Mouse (Mus musculus) frontal cortex, postnatal 14 days (tissue): ENCODE measurements around the gene Zfp846.
"Not testable (repeated sequence)": the region's sequence is repeated elsewhere in the genome, so short reads cannot be mapped to it uniquely, and the experiment has no call there.

ENCODE experiments used
- DNase-seq, 2 experiments: peaks; one replicate each; pipeline ENCODE4 v3.0.0; 2022; ENCODE audit warnings: low spot score in 2 of 2

Gene Zfp846

GRCm38 (mm10) chr9:20581175-20581634 is at the start of gene Zfp846:
TSS of gene Zfp846 (plus strand) at chr9:20581291.
- DNase-seq: peak; percentile 98 to 99

GRCm38 (mm10) chr9:20534326-20534926 is 46.7 kb upstream of the Zfp846 start:
- DNase-seq: peak in 1 of 2 experiments; percentile 15

DNA sequence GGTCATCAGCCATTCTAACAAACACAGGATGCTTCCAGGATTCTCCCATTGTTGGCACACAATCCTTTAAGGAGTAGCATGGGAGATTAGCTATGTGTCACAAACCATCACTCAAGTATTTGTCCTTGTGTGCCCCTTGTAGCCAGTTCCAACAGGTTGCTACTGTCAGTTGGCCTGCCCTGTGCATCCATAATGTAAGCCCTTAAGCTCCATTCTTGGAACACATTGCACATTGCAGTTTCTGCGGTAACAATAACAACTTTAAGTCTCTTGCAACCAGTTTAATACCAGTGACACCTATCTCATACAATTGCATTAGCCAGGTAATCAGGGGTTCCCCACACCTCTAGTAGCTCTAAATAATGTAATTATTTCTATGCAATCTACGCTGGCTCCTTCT is 44.5 kb upstream of the Zfp846 start:
- DNase-seq: no peak

DNA sequence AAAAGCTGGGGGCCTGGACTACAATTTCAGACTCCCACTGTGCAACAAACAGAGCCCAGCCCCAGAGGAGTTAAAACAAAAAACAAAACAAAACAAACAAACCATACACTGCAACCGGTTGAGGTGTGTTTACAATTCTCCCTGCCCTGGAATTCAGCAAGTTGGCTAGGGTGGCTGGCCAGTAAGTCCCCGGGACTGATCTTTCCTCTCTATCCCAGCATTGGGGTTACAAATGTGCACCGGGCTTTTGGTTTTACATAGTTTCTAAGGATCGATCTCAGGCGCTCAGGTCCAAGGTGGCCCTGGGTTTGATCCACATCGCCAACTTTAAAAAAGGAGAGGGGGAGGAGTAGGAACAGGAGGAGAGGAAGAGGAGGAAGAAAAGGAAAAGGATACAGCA is 37.6 kb upstream of the Zfp846 start:
- no peak for DNase-seq

GRCm38 (mm10) chr9:20544070-20544821 is 36.8 kb upstream of the Zfp846 start:
- peak; percentile 63 for DNase-seq

DNA sequence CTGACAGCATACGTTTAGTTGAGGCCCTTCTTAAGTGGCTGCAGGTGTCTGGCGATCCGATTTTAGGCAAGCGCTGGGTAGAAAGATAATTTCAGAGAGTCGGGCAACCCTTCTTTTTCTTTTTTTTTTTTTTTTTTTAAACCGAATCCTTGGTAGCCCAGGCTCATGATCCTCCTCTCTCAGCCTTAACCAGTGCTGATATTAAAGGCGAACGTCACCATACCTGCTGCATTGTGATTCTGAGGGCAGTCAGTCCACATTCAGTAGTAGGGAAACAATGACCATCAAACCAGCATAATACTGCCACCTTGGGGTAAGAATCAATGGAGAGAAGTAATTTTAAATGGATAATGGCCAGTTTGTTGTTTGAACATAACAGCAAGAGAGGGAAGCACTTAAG is 35.9 kb upstream of the Zfp846 start:
- no peak for DNase-seq

DNA sequence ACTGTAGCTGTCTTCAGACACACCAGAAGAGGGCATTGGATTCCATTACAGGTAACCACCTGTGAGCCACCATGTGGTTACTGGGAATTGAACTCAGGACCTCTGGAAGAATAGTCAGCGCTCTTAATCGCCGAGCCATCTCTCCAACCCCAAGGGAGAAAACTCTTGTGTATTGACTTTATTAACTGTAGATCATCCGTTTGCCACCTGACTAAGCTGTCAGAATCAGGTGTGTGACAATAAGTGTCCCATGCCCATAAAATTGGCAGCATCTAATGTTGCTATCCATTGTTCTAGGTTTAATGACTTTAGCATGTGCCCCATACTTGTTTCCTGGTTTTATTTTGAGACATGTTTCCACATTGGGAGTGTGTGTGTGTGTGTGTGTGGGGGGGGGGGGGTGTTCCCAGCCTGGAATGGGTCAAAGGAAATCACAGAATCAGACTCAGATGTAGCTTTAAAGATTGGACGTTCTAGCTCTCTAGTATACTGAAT is 29.3 kb upstream of the Zfp846 start:
- DNase-seq: no peak

DNA sequence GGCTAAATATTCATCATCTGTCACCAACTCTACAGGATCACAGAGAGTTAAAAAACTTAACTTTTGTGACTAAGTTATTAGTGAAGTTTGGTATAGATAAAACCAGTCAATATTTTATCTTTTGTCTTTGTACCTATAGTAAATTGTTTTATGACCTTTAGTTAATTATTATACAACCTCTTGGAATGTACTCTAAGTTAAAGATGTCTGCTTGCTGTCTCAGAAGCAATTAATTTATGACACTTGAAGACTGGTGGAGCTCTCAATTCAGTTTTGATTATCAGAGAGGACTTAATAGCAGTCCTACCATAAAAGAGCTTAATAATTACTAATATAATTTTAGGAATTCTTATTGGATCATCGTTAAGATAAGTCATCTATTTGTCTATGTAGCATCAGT is 28.4 kb upstream of the Zfp846 start:
- no peak for DNase-seq

GRCm38 (mm10) chr9:20562177-20562576 is 18.9 kb upstream of the Zfp846 start:
- no peak for DNase-seq

DNA sequence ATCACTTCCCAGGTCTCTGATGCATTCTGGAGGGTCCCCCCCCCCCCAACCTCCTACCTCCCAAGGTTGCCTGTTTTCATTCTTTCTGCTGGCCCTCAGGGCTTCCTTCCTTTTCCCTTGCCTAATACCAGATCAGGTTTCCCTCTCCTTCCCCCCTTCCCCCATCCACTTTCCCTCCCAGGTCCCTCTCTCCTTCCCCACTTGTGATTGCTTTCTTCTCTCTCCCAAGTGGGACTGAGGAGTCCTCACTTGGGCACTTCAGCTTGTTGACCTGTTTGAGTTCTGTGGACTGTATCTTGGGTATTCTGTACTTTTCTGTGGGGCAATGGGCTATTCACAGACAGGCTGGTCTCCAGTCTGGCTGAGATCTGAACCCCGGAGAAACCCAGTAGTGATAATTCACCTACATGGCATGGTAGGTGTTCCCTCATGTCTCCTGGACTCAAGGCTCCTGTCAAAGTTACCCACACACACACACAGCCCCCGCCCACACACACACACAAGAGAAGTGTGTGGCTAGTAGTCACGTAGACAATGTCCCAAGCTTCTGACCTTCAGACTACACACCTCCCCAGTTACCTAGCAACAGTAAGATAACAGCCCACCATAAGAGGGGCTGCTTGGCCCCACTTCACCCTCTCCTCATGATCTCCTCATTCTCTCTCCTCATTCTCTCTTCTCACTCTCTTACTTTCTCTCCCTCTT is 15.6 kb upstream of the Zfp846 start:
- DNase-seq: not testable (repeated sequence)

GRCm38 (mm10) chr9:20571060-20571459 is 10.0 kb upstream of the Zfp846 start:
- no peak for DNase-seq

- no peak for DNase-seq
Measured at GRCm38 (mm10) chr9:20576591-20576990, 4.5 kb upstream of the Zfp846 start.

DNA sequence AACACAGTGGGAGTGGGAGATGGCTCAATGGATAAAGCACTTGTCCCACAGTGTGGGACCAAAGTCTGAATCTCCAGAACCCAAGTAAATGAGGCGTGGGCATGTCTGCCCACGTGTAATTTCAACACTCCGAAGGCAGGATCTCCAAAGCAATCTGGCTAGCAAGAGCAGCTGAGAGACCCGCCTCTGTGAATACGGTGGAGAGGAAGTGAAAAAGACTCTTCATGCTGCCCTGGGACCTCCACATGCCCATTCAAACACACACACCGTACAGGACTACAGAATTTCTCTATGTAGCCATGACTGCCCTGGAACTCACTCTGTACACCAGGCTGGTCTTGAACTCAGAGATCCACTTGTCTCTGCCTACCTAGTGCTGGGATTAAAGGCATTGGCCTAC is 20.2 kb downstream of the Zfp846 start:
- no peak for DNase-seq

GRCm38 (mm10) chr9:20606269-20606668 is 25.2 kb downstream of the Zfp846 start:
- DNase-seq: no peak

DNA sequence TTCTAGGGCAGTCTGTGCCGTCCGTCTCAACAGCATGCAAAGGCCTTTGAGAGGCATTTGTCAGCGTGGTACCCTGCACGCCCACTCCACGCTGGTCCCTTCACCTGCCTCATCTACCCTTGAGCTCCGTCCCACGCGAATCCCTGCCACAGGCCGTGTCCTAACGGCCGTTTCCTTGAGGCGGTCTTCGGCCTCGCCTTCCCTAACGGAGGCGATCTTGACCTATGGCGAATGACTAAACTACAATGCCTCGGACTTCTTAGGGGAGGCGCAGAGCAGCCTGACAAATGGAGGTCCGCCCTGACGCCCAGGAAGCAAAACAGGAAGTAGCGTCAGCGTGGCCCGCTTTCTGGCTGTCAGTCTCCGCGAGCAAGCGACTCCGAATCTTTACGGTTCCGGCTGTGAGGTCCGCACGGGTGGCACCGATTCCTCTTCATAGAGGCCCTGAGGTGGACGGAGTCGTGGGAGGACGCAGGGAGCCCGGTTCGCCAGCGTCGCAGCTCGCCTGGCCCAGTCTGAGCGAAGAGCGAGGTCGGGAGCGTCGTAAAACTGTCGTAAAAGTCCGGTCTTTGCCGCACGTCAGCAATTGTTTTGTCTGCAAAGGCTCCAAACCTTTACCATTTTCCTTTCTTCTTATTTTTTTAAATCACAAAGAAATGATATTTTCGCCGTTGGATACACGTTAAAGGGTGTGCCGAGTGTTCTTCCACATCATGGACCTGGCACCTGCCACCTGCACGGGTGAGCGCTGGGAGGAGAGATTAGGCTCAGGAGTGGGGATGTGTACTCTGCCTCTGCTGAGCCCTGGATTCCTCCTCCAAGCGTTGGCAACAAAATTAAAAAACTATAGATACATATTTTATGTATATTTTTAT is 26.2 kb downstream of the Zfp846 start:
- DNase-seq: peak; percentile 77 to 81

DNA sequence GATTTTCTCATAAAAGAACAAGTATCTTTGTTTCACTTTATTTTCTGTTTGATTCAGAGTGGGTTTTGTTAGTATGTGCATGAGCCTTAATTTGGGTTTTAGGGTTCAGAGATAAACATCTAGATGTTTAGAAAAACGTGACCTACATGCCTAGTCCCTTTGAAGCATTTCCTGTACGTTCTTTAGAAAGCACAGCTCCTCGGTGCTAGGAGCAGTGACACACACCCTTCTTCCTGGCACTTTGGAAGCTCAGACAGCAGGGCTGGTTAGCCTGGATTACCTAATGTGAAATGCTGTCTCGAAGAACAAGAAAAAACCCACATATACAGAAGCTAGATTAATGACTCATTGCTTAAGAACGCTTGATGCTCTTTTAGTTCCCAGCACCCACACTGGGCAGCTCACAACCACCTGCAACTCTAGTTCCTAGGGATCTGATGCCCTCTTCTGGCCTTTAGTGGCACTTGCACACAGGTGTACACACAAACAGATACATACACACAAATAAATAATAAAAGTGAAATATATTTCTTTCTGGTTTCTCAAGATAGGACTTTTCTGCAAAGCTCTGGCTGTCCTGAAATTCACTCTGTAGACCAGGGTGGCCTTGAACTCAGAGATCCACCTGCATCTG is 28.9 kb downstream of the Zfp846 start:
- DNase-seq: no peak

DNA sequence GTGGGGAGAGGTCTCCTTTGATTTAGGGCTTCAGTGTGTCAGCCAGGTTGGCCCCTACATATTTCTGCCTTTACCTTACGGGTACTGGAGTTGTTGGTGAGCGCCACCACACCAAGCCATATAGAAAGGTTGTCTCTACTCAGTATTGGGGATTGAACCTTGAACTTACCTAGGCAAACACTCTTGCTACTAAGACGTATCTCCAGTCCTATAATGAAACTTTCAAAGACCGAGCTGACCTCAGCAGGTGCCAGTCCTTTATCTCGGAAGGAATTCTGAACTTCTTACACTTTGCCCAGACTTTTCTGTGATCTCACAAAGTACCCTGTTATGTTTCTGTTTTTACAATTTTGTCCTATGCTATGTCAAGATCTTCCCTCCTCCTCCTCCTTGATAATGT is 30.9 kb downstream of the Zfp846 start:
- no peak for DNase-seq

DNA sequence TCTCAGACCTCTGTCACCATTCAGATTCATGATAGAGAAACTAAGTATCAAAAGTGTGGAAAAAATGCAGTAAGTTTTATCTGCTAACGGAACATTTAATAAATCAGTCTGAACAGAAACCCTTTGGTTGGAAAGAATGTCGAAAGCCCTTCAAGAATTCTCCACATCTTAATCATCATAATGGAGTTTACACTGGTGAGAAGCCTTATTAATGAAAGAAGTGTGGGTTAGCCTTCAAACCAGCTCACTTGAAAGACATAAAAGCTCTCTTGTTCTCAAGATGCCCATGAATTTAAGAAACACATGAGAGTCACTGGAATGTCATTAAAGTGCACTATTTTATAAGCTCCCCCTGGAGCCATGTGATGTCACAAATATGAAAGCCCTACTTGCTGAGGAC is 35.6 kb downstream of the Zfp846 start:
- DNase-seq: no peak

GRCm38 (mm10) chr9:20631332-20631731 is 50.2 kb downstream of the Zfp846 start:
- DNase-seq: no peak

DNA sequence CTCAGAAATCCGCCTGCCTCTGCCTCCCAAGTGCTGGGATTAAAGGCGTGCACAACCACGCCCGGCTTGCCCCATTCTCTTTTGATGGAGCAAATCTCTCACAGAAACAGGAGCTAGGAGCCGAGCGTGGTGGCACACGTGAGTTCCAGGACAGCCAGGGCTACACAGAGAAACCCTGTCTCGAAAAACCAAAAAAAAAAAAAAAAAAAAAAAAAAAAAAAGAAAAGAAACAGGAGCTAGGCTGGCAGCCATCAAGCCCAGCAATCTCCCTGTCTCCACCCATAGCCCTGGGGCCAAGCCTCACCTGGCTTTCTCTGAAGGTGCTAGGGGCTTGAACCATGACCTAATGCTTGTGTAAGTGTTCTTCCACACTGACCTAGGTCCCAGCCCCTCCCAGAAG is 54.6 kb downstream of the Zfp846 start:
- DNase-seq: not testable (repeated sequence)

DNA sequence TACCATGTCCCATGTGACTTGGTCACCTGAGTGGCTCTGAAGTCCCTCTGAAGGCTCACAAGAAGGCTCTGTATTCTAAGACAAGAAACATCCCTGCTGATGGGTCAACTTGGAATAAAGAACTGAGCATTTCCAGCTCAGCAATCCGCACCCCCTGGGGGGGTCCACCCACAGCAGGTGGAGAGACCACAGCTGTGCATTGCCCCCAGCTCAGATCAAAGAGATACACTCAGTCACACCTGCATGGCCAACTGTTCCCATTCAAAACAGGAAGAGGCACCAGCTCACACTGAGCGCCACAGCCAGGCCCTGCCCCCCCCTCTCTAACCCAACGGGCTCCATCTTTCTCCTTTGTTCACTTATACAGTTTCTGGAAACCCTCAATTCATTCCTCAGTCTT is 55.2 kb downstream of the Zfp846 start:
- DNase-seq: no peak
